ENCODE assay signal across 8 mouse cellular contexts in the genomic region with DNA sequence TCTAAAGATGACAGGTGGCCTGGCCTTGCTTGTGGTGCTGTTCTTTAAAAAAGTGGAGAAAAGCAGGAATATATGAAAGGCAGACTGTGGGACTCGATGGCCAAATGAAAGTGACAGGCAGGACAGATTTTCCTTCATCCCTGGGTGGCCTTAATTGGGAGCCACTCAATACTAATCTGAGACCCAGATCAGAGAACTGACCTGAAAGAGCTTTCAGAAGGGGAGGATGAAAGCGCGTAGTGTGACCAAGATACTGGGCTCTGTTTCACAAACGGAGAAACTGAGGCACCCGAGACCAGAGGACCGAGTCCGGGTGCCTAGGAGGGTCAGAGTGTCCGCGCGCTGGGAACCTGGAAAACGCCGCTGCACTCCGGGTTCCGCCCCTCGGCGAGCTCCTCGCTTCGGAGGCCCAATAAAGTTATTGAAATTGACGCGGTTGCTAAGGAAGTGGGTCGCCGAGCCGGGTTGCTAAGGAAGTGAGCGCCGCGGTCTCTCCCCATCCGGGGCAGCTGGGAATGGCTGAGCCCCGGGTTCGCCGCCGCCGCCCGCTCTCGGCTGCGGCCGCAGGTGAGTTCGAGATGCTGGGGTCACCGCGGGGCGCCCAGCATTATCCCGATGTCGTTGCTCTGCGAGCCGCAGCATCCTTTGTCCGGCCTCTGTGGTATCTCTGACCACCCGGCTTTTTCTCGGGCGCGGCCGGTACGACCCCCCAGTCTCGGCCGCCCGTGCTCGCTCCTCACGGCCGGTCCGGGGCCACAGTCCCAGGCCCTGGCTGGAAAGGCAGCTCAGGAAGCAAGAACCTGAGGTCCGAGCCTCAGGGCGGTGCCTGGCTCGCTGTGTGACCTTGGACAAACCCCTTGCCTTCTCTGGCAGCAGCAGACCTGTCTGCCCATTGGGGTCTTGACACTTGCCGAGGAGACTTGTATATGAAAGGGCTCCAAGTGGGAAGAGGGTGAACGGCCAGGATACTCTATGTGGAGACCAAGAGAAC. TPM values are rescaled to one million over a fixed set of nuclear protein-coding genes. Genes with fewer than 3 reads are reported as not detected.
A peak's percentile ranks its signal among the peaks of the same experiment; 100 is the strongest.
DNase-seq lines count a peak whose midpoint lies in the region; ATAC-seq lines count a peak whose summit lies in the region.

A gene (plus strand): TSS at position 476 of the 991 bp plus-strand sequence.

- no peaks in the 10 kb centered on the region for H3K27me3 ChIP-seq in hindbrain, embryonic 13.5 days

- H3K9ac ChIP-seq in hindbrain, embryonic 13.5 days = peak within 1 kb of the TSS; percentile 98

- WGBS in hindbrain, embryonic 13.5 days = under 1% methylated on average over 60 of the region's 63 CpGs

- H3K4me2 ChIP-seq in hindbrain, embryonic 13.5 days = peak within 1 kb of the TSS; percentile 81

- peak within 1 kb of the TSS; percentile 100 for H3K4me3 ChIP-seq in hindbrain, embryonic 13.5 days

- no peaks in the 10 kb centered on the region for H3K9me3 ChIP-seq in hindbrain, embryonic 13.5 days

- peak within 1 kb of the TSS; percentile 79 for H3K27ac ChIP-seq in hindbrain, embryonic 13.5 days

- no peaks in the 10 kb centered on the region for H3K36me3 ChIP-seq in hindbrain, embryonic 13.5 days

- peaks cover 40% of the 10 kb centered on the region for H3K4me1 ChIP-seq in hindbrain, embryonic 13.5 days (replicated peaks)

- ATAC-seq in hindbrain, embryonic 13.5 days (ENCODE audit: low FRiP score) = peak; percentile 93

- DNase-seq in NIH3T3 (ENCODE audit: low read depth) = peak; percentile 91
- DNase-seq in cerebellum, postnatal 10 days = peak; percentile 90 to 92
- DNase-seq in frontal cortex, postnatal 14 days (ENCODE audit: low spot score in 2 of 2) = peak; percentile 77 to 83
- DNase-seq in layer of hippocampus, postnatal 25 days (ENCODE audit: extremely low spot score in 1 of 2, low spot score in 1 of 2) = peak; percentile 72 to 77
- peak; percentile 91 for DNase-seq in lung, postnatal 25 days (ENCODE audit: low spot score)
- DNase-seq in retina, embryonic 14.5 days (ENCODE audit: low spot score) = peak; percentile 91
- peak; percentile 90 for DNase-seq in thymus, postnatal 4 days

RNA-seq across cellular contexts. Expression of the gene that starts here (rescaled TPM):
- 16.2 and 16.9 TPM in 2 replicates for polyA plus RNA-seq in hindbrain, embryonic 13.5 days (2015; fragmentation: Nextera tagmentation; extraction: Ambion mirVana)
- 10 to 100 TPM; 55.1 to 56.1 TPM for total RNA-seq in layer of hippocampus, postnatal 25 days (2021)

Comparison
In these comparisons a context has a peak if more than half of its experiments do, and no peak if none do; other contexts are left out.
1. Peak in every context shown above with its lines: DNase-seq, ATAC-seq, H3K4me3 ChIP-seq and H3K27ac ChIP-seq.